18 mouse cellular contexts compared by ENCODE assay signal in genomic region chr10:83711769-83712168, GRCm38 (mm10). TPM values are rescaled to one million over a fixed set of nuclear protein-coding genes. Genes with fewer than 3 reads are reported as not detected.
DNase-seq lines count a peak whose midpoint lies in the region; ATAC-seq lines count a peak whose summit lies in the region.
"Had no signal": no experiment of that assay in that cellular context is flagged by ENCODE, and none has a peak within 500 bp of the region (broad histone marks: within the 10 kb centered on the region; RNA-seq: fewer than 3 reads in every experiment).

No protein-coding gene starts in this region.

- H3K4me2 ChIP-seq in neural tube, embryonic 14.5 days (ENCODE audit: low read depth, low read length) = no peak overlapping the region
- H3K4me2 ChIP-seq in embryonic facial prominence, embryonic 15.5 days (replicated peaks) = no peak overlapping the region
- H3K4me2 ChIP-seq in neural tube, embryonic 15.5 days = no peak overlapping the region
- H3K4me2 ChIP-seq: stomach, embryonic 15.5 days had no signal

- peak overlapping the region; percentile 39; the same call in 1 of the 2 replicates for H3K27ac ChIP-seq in neural tube, embryonic 14.5 days (ENCODE audit: low read depth, low read length)
- peak overlapping the region; percentile 56 for H3K27ac ChIP-seq in embryonic facial prominence, embryonic 15.5 days (replicated peaks)
- peak overlapping the region; percentile 18; the same call in 1 of the 2 replicates for H3K27ac ChIP-seq in neural tube, embryonic 15.5 days (replicated peaks)
- H3K27ac ChIP-seq: left cerebral cortex, adult 2 months; liver, embryonic 14.5 days; stomach, embryonic 15.5 days had no signal

- no peaks in the 10 kb centered on the region for H3K27me3 ChIP-seq in neural tube, embryonic 14.5 days (ENCODE audit: control insufficient read depth, insufficient read depth, low read length)
- H3K27me3 ChIP-seq in embryonic facial prominence, embryonic 15.5 days = no peaks in the 10 kb centered on the region
- no peaks in the 10 kb centered on the region for H3K27me3 ChIP-seq in neural tube, embryonic 15.5 days (replicated peaks)
- H3K27me3 ChIP-seq: stomach, embryonic 15.5 days had no signal

- no peaks in the 10 kb centered on the region for H3K36me3 ChIP-seq in neural tube, embryonic 14.5 days (ENCODE audit: control insufficient read depth, insufficient read depth, low read length)
- no peaks in the 10 kb centered on the region for H3K36me3 ChIP-seq in embryonic facial prominence, embryonic 15.5 days
- H3K36me3 ChIP-seq in neural tube, embryonic 15.5 days = no peaks in the 10 kb centered on the region
- H3K36me3 ChIP-seq: stomach, embryonic 15.5 days had no signal

- peak; percentile 90 for DNase-seq in heart, adult 11 months
- DNase-seq in heart, postnatal 25 days (ENCODE audit: low spot score) = no peak
- no peak for DNase-seq in neural tube, embryonic 10.5 days (ENCODE audit: extremely low spot score, low spot score)
- no peak for DNase-seq in left cerebral cortex, adult 8-10 months (ENCODE audit: low spot score in 2 of 2)
- DNase-seq: cerebellum, postnatal 10 days; kidney, adult 11 months; kidney, postnatal 36 days; lung, postnatal 14 days; right cerebral cortex, postnatal 14 days; thymus, postnatal 36 days had no signal

- intact Hi-C loops in heart, postnatal 25 days (cut with DNase I) = no loop called here

- no peak overlapping the region for H3K4me3 ChIP-seq in neural tube, embryonic 14.5 days (ENCODE audit: low read depth, low read length)
- H3K4me3 ChIP-seq in embryonic facial prominence, embryonic 15.5 days (replicated peaks) = no peak overlapping the region
- no peak overlapping the region for H3K4me3 ChIP-seq in neural tube, embryonic 15.5 days (replicated peaks)
- H3K4me3 ChIP-seq: left cerebral cortex, adult 2 months; stomach, embryonic 15.5 days had no signal

- H3K9me3 ChIP-seq in neural tube, embryonic 14.5 days (ENCODE audit: control insufficient read depth, low read length) = no peaks in the 10 kb centered on the region
- H3K9me3 ChIP-seq in embryonic facial prominence, embryonic 15.5 days (replicated peaks) = no peaks in the 10 kb centered on the region
- H3K9me3 ChIP-seq in neural tube, embryonic 15.5 days (replicated peaks) = no peaks in the 10 kb centered on the region
- H3K9me3 ChIP-seq: stomach, embryonic 15.5 days had no signal

- H3K9ac ChIP-seq in neural tube, embryonic 14.5 days (replicated peaks; ENCODE audit: low read depth, low read length) = no peak overlapping the region
- no peak overlapping the region for H3K9ac ChIP-seq in embryonic facial prominence, embryonic 15.5 days
- no peak overlapping the region for H3K9ac ChIP-seq in neural tube, embryonic 15.5 days (replicated peaks)
- H3K9ac ChIP-seq: liver, embryonic 14.5 days; stomach, embryonic 15.5 days had no signal

- H3K4me1 ChIP-seq in neural tube, embryonic 14.5 days (ENCODE audit: control insufficient read depth, insufficient read depth, low read length) = no peaks in the 10 kb centered on the region; the same call in 1 of the 2 replicates
- H3K4me1 ChIP-seq in embryonic facial prominence, embryonic 15.5 days = peaks cover 18% of the 10 kb centered on the region; the same call in 1 of the 2 replicates
- peaks cover 10% of the 10 kb centered on the region; the same call in 1 of the 2 replicates for H3K4me1 ChIP-seq in neural tube, embryonic 15.5 days
- H3K4me1 ChIP-seq: stomach, embryonic 15.5 days had no signal

- no peak for ATAC-seq in neural tube, embryonic 14.5 days (ENCODE audit: low read depth)
- no peak for ATAC-seq in embryonic facial prominence, embryonic 15.5 days (ENCODE audit: insufficient number of reproducible peaks, low FRiP score, low TSS enrichment, low read depth)
- no peak for ATAC-seq in neural tube, embryonic 15.5 days (ENCODE audit: low FRiP score)
- ATAC-seq in frontal cortex, adult (ENCODE audit: low TSS enrichment) = no peak

- 54% methylated on average over 10 of the region's 10 CpGs for WGBS in neural tube, embryonic 14.5 days
- WGBS in embryonic facial prominence, embryonic 15.5 days = 30% methylated on average over 10 of the region's 10 CpGs
- WGBS in neural tube, embryonic 15.5 days = 54% methylated on average over 10 of the region's 10 CpGs

RNA-seq across cellular contexts. Expression of gene 1500009L16Rik, which starts 10.9 kb away (rescaled TPM):
- 1 to 10 TPM; 4.4 to 6.1 TPM for total RNA-seq in heart, postnatal 25 days (2021)
- 74.8 and 92.7 TPM in 2 replicates for polyA plus RNA-seq in neural tube, embryonic 14.5 days (2014; fragmentation: Nextera tagmentation; extraction: Ambion mirVana)
- 24.8 and 29.0 TPM in 2 replicates for polyA plus RNA-seq in embryonic facial prominence, embryonic 15.5 days (2015; fragmentation: Nextera tagmentation; extraction: Ambion mirVana)
- polyA plus RNA-seq in neural tube, embryonic 15.5 days (2015; fragmentation: Nextera tagmentation; extraction: Ambion mirVana) = 102 and 103 TPM in 2 replicates
- 10 to 100 TPM; 17.7 to 20.8 (median 19.3) TPM for total RNA-seq in left cerebral cortex, adult 8-10 months (2022)
- total RNA-seq: MEL had no signal
